Comparison of ENCODE assay signal across 9 mouse cellular contexts in the genomic region with DNA sequence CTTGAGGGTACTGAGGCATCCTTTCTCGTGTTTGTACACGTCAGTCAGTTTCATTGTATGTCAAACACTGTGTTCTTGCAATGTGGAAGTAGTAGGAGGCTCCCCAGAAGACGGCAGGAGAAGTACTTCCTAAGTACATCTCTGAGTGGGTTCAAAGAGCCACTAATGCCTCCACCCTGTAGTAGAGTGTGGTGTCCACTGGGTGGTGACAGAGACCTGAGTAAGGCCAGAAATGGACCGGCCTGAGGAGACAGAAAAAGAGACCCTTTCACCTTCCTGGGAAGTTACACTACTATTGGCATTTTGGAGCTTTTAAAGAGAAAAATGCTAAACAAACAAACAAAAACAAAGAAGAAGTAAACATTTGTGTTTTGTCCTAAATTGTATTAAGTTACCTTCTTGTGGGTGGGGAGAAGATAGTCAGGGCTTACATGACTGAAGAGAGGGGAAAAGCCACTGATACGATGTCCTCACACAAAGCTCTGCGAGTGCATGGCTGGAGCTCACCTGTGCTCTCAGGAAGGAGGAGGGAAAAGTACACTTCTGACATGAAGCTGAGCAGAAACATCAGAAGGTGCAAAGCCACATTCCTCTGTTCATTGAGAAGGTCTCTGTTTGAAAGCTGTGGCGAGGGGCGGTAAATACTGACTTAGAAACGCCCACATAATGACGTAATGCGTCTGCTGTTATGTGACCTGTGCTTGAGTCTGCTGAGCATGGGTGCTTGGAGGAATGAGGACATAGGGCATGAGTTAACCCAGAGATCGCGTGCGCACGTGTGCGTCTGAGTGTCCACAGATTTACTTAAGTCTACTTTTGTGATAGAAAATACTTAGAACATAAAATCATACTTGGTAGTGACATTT.
DNase-seq lines count a peak whose midpoint lies in the region; ATAC-seq and TF ChIP-seq lines count a peak whose summit lies in the region.
"Had no signal": no experiment of that assay in that cellular context is flagged by ENCODE, and none has a peak within 500 bp of the region (broad histone marks: within the 10 kb centered on the region; RNA-seq: fewer than 3 reads in every experiment).

No protein-coding gene starts in this region.

- TF ChIP-seq CTCF in kidney, postnatal 0 days (IDR thresholded peaks at IDR 0.05; ENCODE audit: low read depth): peak; percentile 90

- in situ Hi-C loops in ES-E14 (cut with MboI; ENCODE audit: low sequenced_read_pairs in 2 of 2, unreplicated experiment in 2 of 2): no loop called here

- DNase-seq in A20 (ENCODE audit: low read depth, low spot score) (peak; percentile 44), ES-E14 (ENCODE audit: low read depth, low spot score) (no peak)
- DNase-seq in cerebellum, postnatal 36 days: peak; percentile 45 to 49
- peak; percentile 8 to 23 for DNase-seq in heart, adult 9 months (ENCODE audit: low spot score in 2 of 2)
- peak; percentile 85 for DNase-seq in kidney, postnatal 0 days (ENCODE audit: low spot score)
- DNase-seq in lung, adult 18-20 months: peak; percentile 50 to 63

- no peak overlapping the region for H3K9ac ChIP-seq in ES-E14 (ENCODE audit: insufficient read depth, low read depth, low read length, poor library complexity, severe bottlenecking)
- H3K9ac ChIP-seq in kidney, postnatal 0 days (ENCODE audit: low read depth, low read length): no peak overlapping the region
- no peak overlapping the region for H3K9ac ChIP-seq in neural tube, embryonic 15.5 days (replicated peaks)
- H3K9ac ChIP-seq: stomach, embryonic 15.5 days had no signal

- H3K4me2 ChIP-seq in kidney, postnatal 0 days (ENCODE audit: low read length): no peak overlapping the region
- no peak overlapping the region for H3K4me2 ChIP-seq in neural tube, embryonic 15.5 days
- H3K4me2 ChIP-seq: stomach, embryonic 15.5 days had no signal

- H3K4me1 ChIP-seq in ES-E14 (ENCODE audit: control insufficient read depth in 2 of 2, insufficient read depth in 2 of 2, low read length in 2 of 2, poor library complexity in 1 of 2): no peaks in the 10 kb centered on the region; a peak in 1 of 4 replicates
- no peaks in the 10 kb centered on the region for H3K4me1 ChIP-seq in kidney, postnatal 0 days (replicated peaks; ENCODE audit: insufficient read depth, low read length)
- no peaks in the 10 kb centered on the region for H3K4me1 ChIP-seq in neural tube, embryonic 15.5 days
- H3K4me1 ChIP-seq: stomach, embryonic 15.5 days had no signal

- H3K27ac ChIP-seq in ES-E14 (ENCODE audit: insufficient read depth, low read depth, low read length, poor library complexity, severe bottlenecking): no peak overlapping the region
- H3K27ac ChIP-seq in kidney, postnatal 0 days: no peak overlapping the region
- no peak overlapping the region for H3K27ac ChIP-seq in neural tube, embryonic 15.5 days (replicated peaks)
- H3K27ac ChIP-seq: stomach, embryonic 15.5 days had no signal

- H3K27me3 ChIP-seq in kidney, postnatal 0 days (ENCODE audit: insufficient read depth, low read length): no peaks in the 10 kb centered on the region
- H3K27me3 ChIP-seq in neural tube, embryonic 15.5 days (replicated peaks): no peaks in the 10 kb centered on the region
- H3K27me3 ChIP-seq: stomach, embryonic 15.5 days had no signal

- H3K4me3 ChIP-seq in ES-E14 (ENCODE audit: insufficient read depth in 1 of 2, low read depth in 1 of 2, low read length in 2 of 2, poor library complexity in 1 of 2, severe bottlenecking in 1 of 2): no peak overlapping the region
- H3K4me3 ChIP-seq in kidney, postnatal 0 days (replicated peaks; ENCODE audit: low read depth, low read length): no peak overlapping the region
- no peak overlapping the region for H3K4me3 ChIP-seq in neural tube, embryonic 15.5 days (replicated peaks)
- H3K4me3 ChIP-seq: stomach, embryonic 15.5 days had no signal

- 68% methylated on average over 16 of the region's 16 CpGs for WGBS in kidney, postnatal 0 days
- 84% methylated on average over 16 of the region's 16 CpGs for WGBS in neural tube, embryonic 15.5 days

- H3K36me3 ChIP-seq in ES-E14 (ENCODE audit: control insufficient read depth, insufficient read depth, low read length, poor library complexity, severe bottlenecking): peaks cover 12% of the 10 kb centered on the region
- peaks cover 18% of the 10 kb centered on the region; the same call in 1 of the 2 replicates for H3K36me3 ChIP-seq in kidney, postnatal 0 days (ENCODE audit: insufficient read depth, low read length)
- peaks cover 15% of the 10 kb centered on the region; the same call in 1 of the 2 replicates for H3K36me3 ChIP-seq in neural tube, embryonic 15.5 days

- ATAC-seq in kidney, postnatal 0 days (replicated peaks; ENCODE audit: low FRiP score, low read depth): peak; percentile 76
- peak; percentile 84; the same call in 1 of the 2 replicates for ATAC-seq in neural tube, embryonic 15.5 days (ENCODE audit: low FRiP score)
- ATAC-seq in inflammation-experienced regulatory T-cells, adult 6 months: no peak

- no peaks in the 10 kb centered on the region for H3K9me3 ChIP-seq in ES-E14 (ENCODE audit: control insufficient read depth, insufficient read depth, low read depth, low read length)
- H3K9me3 ChIP-seq in kidney, postnatal 0 days (replicated peaks; ENCODE audit: low read length): no peaks in the 10 kb centered on the region
- no peaks in the 10 kb centered on the region for H3K9me3 ChIP-seq in neural tube, embryonic 15.5 days (replicated peaks)
- H3K9me3 ChIP-seq: stomach, embryonic 15.5 days had no signal

TF ChIP-seq in ES-E14, 5 proteins besides CTCF, POLR2A, EP300 and RAD21:
- TF ChIP-seq ZC3H11A (IDR thresholded peaks at IDR 0.05; ENCODE audit: borderline replicate concordance, low read depth, low read length) (peak; percentile 90), ZNF384 (IDR thresholded peaks at IDR 0.05; ENCODE audit: low read depth, low read length) (no peak)
